Mouse (Mus musculus) stomach, postnatal 0 days (tissue): ENCODE measurements at regions not wholly inside any gene's neighbourhood (a gene's known extent, or its start where the extent isn't known, plus 50 kb on each side); places are given as distances from the start of the nearest gene placed in this dataset.

Experiments used
- ATAC-seq: fragments of 200-750 bp; cut with Nextera tagmentation; 2 replicates; pipeline ENCODE4 v1.8.0; 2017; ENCODE audit not compliant: low FRiP score, low TSS enrichment
- DNase-seq: peaks from one replicate; pipeline ENCODE4 v3.0.0-alpha.2; 2016; ENCODE audit warnings: low spot score
- H3K27ac ChIP-seq: fragments of 300-500 bp; sonication (generic); replicated peaks from 2 replicates; pipeline ENCODE4 v1.5.1; 2014; ENCODE audit warnings: mild to moderate bottlenecking, control low read depth
- H3K27me3 ChIP-seq: fragments of 300-500 bp; sonication (generic); 2 replicates; pipeline ENCODE4 v1.6.1; 2014; ENCODE audit warnings: low read length; ENCODE audit not compliant: control insufficient read depth, insufficient read depth
- H3K36me3 ChIP-seq: fragments of 300-500 bp; sonication (generic); 2 replicates; pipeline ENCODE4 v1.6.1; 2014; ENCODE audit warnings: low read length, mixed read lengths; ENCODE audit not compliant: control insufficient read depth, insufficient read depth
- H3K4me1 ChIP-seq: fragments of 300-500 bp; sonication (generic); replicated peaks from 2 replicates; pipeline ENCODE4 v1.6.1; 2014; ENCODE audit warnings: antibody characterized with exemption; ENCODE audit not compliant: control insufficient read depth, insufficient read depth
- H3K4me2 ChIP-seq: fragments of 300-500 bp; sonication (generic); replicated peaks from 2 replicates; pipeline ENCODE4 v1.6.1; 2014; ENCODE audit warnings: low read depth, mild to moderate bottlenecking, control low read depth, moderate library complexity
- H3K4me3 ChIP-seq: fragments of 300-500 bp; sonication (generic); 2 replicates; pipeline ENCODE4 v1.5.1; 2014; ENCODE audit warnings: low read depth, low read length, control low read depth
- H3K9ac ChIP-seq: fragments of 300-500 bp; sonication (generic); 2 replicates; pipeline ENCODE4 v1.6.1; 2014; ENCODE audit warnings: mild to moderate bottlenecking, low read length, control low read depth, mixed read lengths
- H3K9me3 ChIP-seq: fragments of 300-500 bp; sonication (generic); 2 replicates; pipeline ENCODE4 v1.6.1; 2016; ENCODE audit warnings: low read length; ENCODE audit not compliant: control insufficient read depth
- CTCF ChIP-seq: IDR thresholded peaks from 2 replicates; pipeline ENCODE4 v1.5.1; 2016; ENCODE audit warnings: antibody characterized with exemption, low read depth, mild to moderate bottlenecking, moderate library complexity
- EP300 ChIP-seq: optimal IDR thresholded peaks from 2 replicates; pipeline ENCODE3; 2016; ENCODE audit warnings: antibody characterized with exemption
- WGBS: fragments of 180-500 bp; shearing (Covaris S2); extraction: QIAGEN DNeasy Blood & Tissue Kit; methylation state at CpG from one replicate; pipeline ENCODE4 v1.1.7; 2014; 5-methylcytosine and 5-hydroxymethylcytosine counted together

GRCm38 (mm10) chr3:19902226-19902625, 54.6 kb upstream of the Cp start:
- no peak overlapping the region for H3K9ac ChIP-seq
- H3K36me3 ChIP-seq = no peaks in the 10 kb centered on the region
- no peak for TF ChIP-seq CTCF
- no peak for TF ChIP-seq EP300
- no peaks in the 10 kb centered on the region for H3K9me3 ChIP-seq
- H3K27ac ChIP-seq = no peak overlapping the region
- H3K4me2 ChIP-seq = no peak overlapping the region
- 88% methylated on average over 3 of the region's 3 CpGs for WGBS
- no peak overlapping the region for H3K4me3 ChIP-seq
- ATAC-seq (0 out of 2 replicates have a peak, but pooled peaks have one; percentile 18), DNase-seq (no peak)
- H3K27me3 ChIP-seq = no peaks in the 10 kb centered on the region
- no peaks in the 10 kb centered on the region for H3K4me1 ChIP-seq

GRCm38 (mm10) chr3:19904446-19905275, 52.2 kb upstream of the Cp start:
- no peaks in the 10 kb centered on the region for H3K36me3 ChIP-seq
- H3K4me1 ChIP-seq = no peaks in the 10 kb centered on the region
- H3K27ac ChIP-seq = no peak overlapping the region
- TF ChIP-seq CTCF (peak; percentile 85), EP300 (no peak)
- no peak overlapping the region for H3K9ac ChIP-seq
- no peaks in the 10 kb centered on the region for H3K27me3 ChIP-seq
- ATAC-seq = peak; percentile 68
- WGBS = 27% methylated on average over 5 of the region's 5 CpGs
- H3K4me3 ChIP-seq = no peak overlapping the region
- H3K9me3 ChIP-seq = no peaks in the 10 kb centered on the region
- no peak overlapping the region for H3K4me2 ChIP-seq
- peak; percentile 55 for DNase-seq
